Mouse (Mus musculus) layer of hippocampus, postnatal 14 days (tissue): ENCODE results near the gene Tnnt3. TPM values are rescaled to one million over a fixed set of nuclear protein-coding genes. Genes with fewer than 3 reads are reported as not detected.

Experiments used
- DNase-seq, 2 experiments: peaks; one replicate each; pipeline ENCODE4 v3.0.0; 2021 to 2022; ENCODE audit warnings: low spot score in 2 of 2, mixed read lengths in 1 of 2
- long read RNA-seq, 2 experiments: library from polyadenylated mRNA; stranded (forward); transcript quantifications; one replicate each; pipeline ENCODE4 v2.0.0; 2021
- total RNA-seq, 2 experiments: library from RNA; stranded (reverse); gene quantifications; 2 replicates each; pipeline ENCODE4 v1.2.3; 2021

The Tnnt3 gene
- under 1 TPM; 0.92 to 0.95 TPM for total RNA-seq
- long read RNA-seq, experiment 1 = 0 reads
- long read RNA-seq, experiment 2, partial matches to known transcripts = 3 of 3 reads
- long read RNA-seq, experiment 2, other reads (novel, unspliced or antisense) = 0 of 3 reads

GRCm38 (mm10) chr7:142498575-142498974 is at the start of gene Tnnt3:
Gene Tnnt3 (plus strand): TSS chr7:142498836.
- no peak for DNase-seq

GRCm38 (mm10) chr7:142449038-142449617 is 49.5 kb upstream of the Tnnt3 start:
- no peak for DNase-seq

- DNase-seq = no peak
These were observed 43.9 kb upstream of the Tnnt3 start for GRCm38 (mm10) chr7:142454706-142455105.

- DNase-seq = no peak
These were observed 43.4 kb upstream of the Tnnt3 start for GRCm38 (mm10) chr7:142455251-142455650.

- DNase-seq = no peak
These were observed 41.8 kb upstream of the Tnnt3 start for GRCm38 (mm10) chr7:142456806-142457205.

- peak; percentile 68 to 71 for DNase-seq
These were observed 41.3 kb upstream of the Tnnt3 start for GRCm38 (mm10) chr7:142457227-142457811.

GRCm38 (mm10) chr7:142458026-142458425 is 40.6 kb upstream of the Tnnt3 start:
- DNase-seq = no peak

GRCm38 (mm10) chr7:142458676-142459298 is 39.8 kb upstream of the Tnnt3 start:
- DNase-seq = no peak

- no peak for DNase-seq
These were observed 39.3 kb upstream of the Tnnt3 start for GRCm38 (mm10) chr7:142459299-142459691.

GRCm38 (mm10) chr7:142460636-142461077 is 38.0 kb upstream of the Tnnt3 start, which contains the start of gene Lsp1:
Gene Lsp1 (plus strand): TSS chr7:142460809.
- DNase-seq = no peak

GRCm38 (mm10) chr7:142461446-142461845 is 37.2 kb upstream of the Tnnt3 start:
- DNase-seq = no peak

- no peak for DNase-seq
These were observed 36.4 kb upstream of the Tnnt3 start for GRCm38 (mm10) chr7:142462190-142462589.

GRCm38 (mm10) chr7:142462594-142463078 is 36.0 kb upstream of the Tnnt3 start:
- no peak for DNase-seq

GRCm38 (mm10) chr7:142470171-142470691 is 28.4 kb upstream of the Tnnt3 start:
- DNase-seq = no peak

GRCm38 (mm10) chr7:142470808-142471413 is 27.7 kb upstream of the Tnnt3 start:
- DNase-seq = peak in 1 of 2 experiments; percentile 44

- DNase-seq = no peak
These were observed 27.2 kb upstream of the Tnnt3 start for GRCm38 (mm10) chr7:142471414-142471861.

GRCm38 (mm10) chr7:142471884-142472570 is 26.6 kb upstream of the Tnnt3 start:
- DNase-seq = no peak

GRCm38 (mm10) chr7:142472936-142473335 is 25.7 kb upstream of the Tnnt3 start:
- DNase-seq = no peak

- no peak for DNase-seq
These were observed 25.2 kb upstream of the Tnnt3 start for GRCm38 (mm10) chr7:142473476-142473875.

- no peak for DNase-seq
These were observed 23.8 kb upstream of the Tnnt3 start for GRCm38 (mm10) chr7:142474799-142475198.

GRCm38 (mm10) chr7:142475641-142476040 is 23.0 kb upstream of the Tnnt3 start:
- DNase-seq = no peak
